Mouse (Mus musculus) lung, postnatal 0 days (tissue): ENCODE measurements around the gene Rd3l. TPM values are rescaled to one million over a fixed set of nuclear protein-coding genes. Genes with fewer than 3 reads are reported as not detected.
"Not testable (repeated sequence)": the region's sequence is repeated elsewhere in the genome, so short reads cannot be mapped to it uniquely, and the experiment has no call there.

Source experiments
- ATAC-seq: fragments of 200-750 bp; cut with Nextera tagmentation; 2 replicates; pipeline ENCODE4 v1.8.0; 2017; ENCODE audit warnings: moderate library complexity
- DNase-seq: peaks from one replicate; pipeline ENCODE4 v3.0.0-alpha.2; 2016; ENCODE audit warnings: low spot score
- H3K27ac ChIP-seq: fragments of 300-500 bp; sonication (generic); 2 replicates; pipeline ENCODE4 v1.5.1; 2014; ENCODE audit warnings: antibody characterized with exemption, mild to moderate bottlenecking, low read length, mixed read lengths
- H3K27me3 ChIP-seq: fragments of 300-500 bp; sonication (generic); replicated peaks from 2 replicates; pipeline ENCODE4 v1.6.1; 2014; ENCODE audit warnings: low read length, mixed read lengths; ENCODE audit not compliant: insufficient read depth
- H3K36me3 ChIP-seq: fragments of 300-500 bp; sonication (generic); 2 replicates; pipeline ENCODE4 v1.6.1; 2014; ENCODE audit warnings: low read length, mixed read lengths; ENCODE audit not compliant: insufficient read depth
- H3K4me1 ChIP-seq: fragments of 300-500 bp; sonication (generic); 2 replicates; pipeline ENCODE4 v1.6.1; 2014; ENCODE audit warnings: antibody characterized with exemption, low read depth, low read length, mixed read lengths; ENCODE audit not compliant: insufficient read depth
- H3K4me2 ChIP-seq: fragments of 300-500 bp; sonication (generic); replicated peaks from 2 replicates; pipeline ENCODE4 v1.6.1; 2014; ENCODE audit warnings: low read depth, mild to moderate bottlenecking, low read length, moderate library complexity, mixed read lengths
- H3K4me3 ChIP-seq: fragments of 300-500 bp; sonication (generic); 2 replicates; pipeline ENCODE4 v1.5.1; 2014; ENCODE audit warnings: low read depth, low read length
- H3K9ac ChIP-seq: fragments of 300-500 bp; sonication (generic); replicated peaks from 2 replicates; pipeline ENCODE4 v1.6.1; 2014; ENCODE audit warnings: low read depth, mild to moderate bottlenecking
- H3K9me3 ChIP-seq: fragments of 300-500 bp; sonication (generic); 2 replicates; pipeline ENCODE4 v1.6.1; 2016; ENCODE audit warnings: low read length, mixed read lengths
- CTCF ChIP-seq: IDR thresholded peaks from 2 replicates; pipeline ENCODE4 v1.5.1; 2016; ENCODE audit warnings: antibody characterized with exemption, mild to moderate bottlenecking
- EP300 ChIP-seq: IDR thresholded peaks from 2 replicates; pipeline ENCODE4 v1.6.1; 2016; ENCODE audit warnings: antibody characterized with exemption, mild to moderate bottlenecking, control low read depth
- WGBS: fragments of 180-500 bp; shearing (Covaris S2); extraction: QIAGEN DNeasy Blood & Tissue Kit; methylation state at CpG from one replicate; pipeline ENCODE4 v1.1.7; 2014; 5-methylcytosine and 5-hydroxymethylcytosine counted together
- polyA plus RNA-seq: library from polyadenylated mRNA; unstranded; fragments of >200 nt; fragmentation: Nextera tagmentation; extraction: Ambion mirVana; gene quantifications from 2 replicates; pipeline ENCODE4 v1.2.1, GENCODE M21; 2015

Rd3l gene
- polyA plus RNA-seq, 1 experiment from 2014 or later = not detected

GRCm38 (mm10) chr12:111956173-111956572 lies 24.9 kb downstream of the Rd3l start:
- WGBS = 82% methylated on average over 5 of the region's 5 CpGs
- DNase-seq = no peak
- no peak overlapping the region for H3K9ac ChIP-seq

DNA sequence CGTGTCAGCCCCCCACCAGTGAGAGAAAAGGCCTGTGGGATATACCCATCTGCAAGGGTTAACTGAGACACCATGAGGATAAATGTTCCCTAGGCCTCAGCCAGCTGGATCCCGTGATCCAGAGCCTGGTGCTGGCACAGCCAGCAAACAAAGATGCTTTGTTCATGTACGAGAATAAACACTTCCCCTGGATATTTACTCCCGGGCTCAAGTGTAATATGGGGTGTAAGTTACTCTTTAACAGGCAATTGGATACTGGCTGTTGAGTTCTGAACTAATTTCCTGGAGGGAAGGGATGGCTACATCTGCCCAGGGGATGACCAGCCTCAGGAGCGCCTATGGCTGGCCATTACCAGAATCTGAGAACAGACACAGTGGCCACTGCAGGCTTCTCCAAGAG lies 29.4 kb downstream of the Rd3l start:
- no peak for TF ChIP-seq EP300
- no peak for TF ChIP-seq CTCF
- Histone ChIP-seq H3K9me3 (no peaks in the 10 kb centered on the region), H3K4me1 (no peaks in the 10 kb centered on the region), H3K4me2 (no peak overlapping the region), H3K4me3 (no peak overlapping the region), H3K36me3 (no peaks in the 10 kb centered on the region), H3K9ac (no peak overlapping the region), H3K27me3 (no peaks in the 10 kb centered on the region), H3K27ac (no peak overlapping the region)
- WGBS = 21% methylated on average over 5 of the region's 5 CpGs
- DNase-seq = peak; percentile 51
- peak; percentile 29; the same call in 1 of the 2 replicates for ATAC-seq

More at GRCm38 (mm10) chr12:111956173-111956572, 24.9 kb downstream of the Rd3l start:
- H3K4me1 ChIP-seq = no peaks in the 10 kb centered on the region
- no peak for ATAC-seq
- no peaks in the 10 kb centered on the region for H3K9me3 ChIP-seq
- H3K4me3 ChIP-seq = no peak overlapping the region
- no peak overlapping the region for H3K27ac ChIP-seq
- H3K36me3 ChIP-seq = 0 out of 2 replicates have a peak, but pooled peaks cover 9% of the 10 kb centered on the region
- no peaks in the 10 kb centered on the region for H3K27me3 ChIP-seq
- no peak overlapping the region for H3K4me2 ChIP-seq
- no peak for TF ChIP-seq EP300
- no peak for TF ChIP-seq CTCF

GRCm38 (mm10) chr12:111950486-111950885 lies 30.6 kb downstream of the Rd3l start:
- Histone ChIP-seq H3K27me3 (no peaks in the 10 kb centered on the region), H3K4me2 (no peak overlapping the region), H3K9ac (no peak overlapping the region), H3K27ac (no peak overlapping the region), H3K4me3 (no peak overlapping the region), H3K36me3 (no peaks in the 10 kb centered on the region), H3K9me3 (no peaks in the 10 kb centered on the region), H3K4me1 (peaks cover 5% of the 10 kb centered on the region; the same call in 1 of the 2 replicates)
- WGBS = 36% methylated on average over 5 of the region's 5 CpGs
- DNase-seq (peak; percentile 44), ATAC-seq (no peak)
- no peak for TF ChIP-seq CTCF
- TF ChIP-seq EP300 = no peak

DNA sequence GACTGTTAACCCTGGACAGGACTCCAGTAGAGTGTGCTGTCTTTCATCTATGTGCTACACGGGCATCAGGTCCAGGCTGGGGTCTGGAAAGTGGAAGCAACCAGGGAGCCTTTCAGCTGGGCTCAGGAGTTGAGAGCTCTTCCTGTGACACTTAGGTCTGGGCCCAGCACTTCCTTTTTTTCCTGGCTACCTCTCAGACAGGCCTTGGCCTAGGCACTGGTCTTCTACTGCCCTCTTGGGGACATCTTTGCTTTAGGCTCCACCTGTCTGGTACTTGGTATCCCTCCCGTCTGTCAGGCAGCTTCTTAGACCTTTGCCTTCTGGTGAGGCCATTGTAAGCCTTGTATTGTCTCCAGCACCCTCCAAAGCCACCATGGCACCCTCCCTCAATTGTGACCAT lies 34.4 kb downstream of the Rd3l start:
- peaks cover 23% of the 10 kb centered on the region for H3K4me1 ChIP-seq
- peak; percentile 39 for ATAC-seq
- H3K27me3 ChIP-seq = no peaks in the 10 kb centered on the region
- no peak overlapping the region for H3K4me3 ChIP-seq
- peak; percentile 92 for DNase-seq
- TF ChIP-seq EP300 = no peak
- TF ChIP-seq CTCF = peak; percentile 89
- peak overlapping the region; percentile 80 for H3K27ac ChIP-seq
- H3K9me3 ChIP-seq = no peaks in the 10 kb centered on the region
- no peaks in the 10 kb centered on the region for H3K36me3 ChIP-seq
- H3K9ac ChIP-seq = no peak overlapping the region
- WGBS = 26% methylated on average over 2 of the region's 2 CpGs
- no peak overlapping the region for H3K4me2 ChIP-seq

- H3K27me3 ChIP-seq, H3K36me3 ChIP-seq, H3K4me2 ChIP-seq, H3K9ac ChIP-seq, H3K4me3 ChIP-seq, DNase-seq, H3K9me3 ChIP-seq: not testable (repeated sequence)
- peak overlapping the region; percentile 91 for H3K27ac ChIP-seq
- ATAC-seq = peak; percentile 61
- 36% methylated on average over 8 of the region's 15 CpGs for WGBS
- peaks cover 23% of the 10 kb centered on the region for H3K4me1 ChIP-seq
Observed at GRCm38 (mm10) chr12:111945765-111946655, 35.1 kb downstream of the Rd3l start.

DNA sequence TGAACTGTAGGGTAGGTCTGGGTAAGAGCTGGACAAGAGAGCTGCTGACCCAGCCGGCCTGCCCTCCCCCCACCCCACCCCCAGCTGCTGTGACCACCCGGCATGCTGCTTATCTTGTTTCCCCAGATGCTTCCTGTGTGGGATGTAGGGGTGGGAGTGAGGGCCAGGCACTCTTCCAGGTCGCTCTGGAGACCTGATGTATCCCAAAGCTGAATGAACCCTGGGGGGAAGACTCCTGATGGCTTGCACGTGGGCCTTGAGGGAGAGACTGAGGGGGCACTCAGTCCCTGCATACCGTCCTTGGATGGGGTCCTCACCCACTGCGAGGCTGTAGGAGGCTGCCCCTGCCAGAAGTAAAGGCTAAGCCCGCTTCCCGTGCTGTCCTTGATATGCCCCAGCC lies 36.0 kb downstream of the Rd3l start:
- DNase-seq (peak; percentile 71), ATAC-seq (peak; percentile 62)
- H3K9ac ChIP-seq = no peak overlapping the region
- no peak for TF ChIP-seq CTCF
- peak; percentile 92 for TF ChIP-seq EP300
- no peak overlapping the region for H3K4me2 ChIP-seq
- peaks cover 23% of the 10 kb centered on the region for H3K4me1 ChIP-seq
- no peaks in the 10 kb centered on the region for H3K9me3 ChIP-seq
- no peak overlapping the region for H3K4me3 ChIP-seq
- WGBS = 11% methylated on average over 8 of the region's 8 CpGs
- H3K27me3 ChIP-seq = no peaks in the 10 kb centered on the region
- peak overlapping the region; percentile 91 for H3K27ac ChIP-seq
- H3K36me3 ChIP-seq = no peaks in the 10 kb centered on the region

- H3K9me3 ChIP-seq, H3K4me2 ChIP-seq, H3K9ac ChIP-seq, H3K4me3 ChIP-seq, H3K36me3 ChIP-seq, H3K27me3 ChIP-seq, DNase-seq: not testable (repeated sequence)
- 49% methylated on average over 12 of the region's 20 CpGs for WGBS
- peak overlapping the region; percentile 91 for H3K27ac ChIP-seq
- H3K4me1 ChIP-seq = peaks cover 23% of the 10 kb centered on the region
- ATAC-seq = peak; percentile 58
Observed at GRCm38 (mm10) chr12:111944065-111944987, 36.8 kb downstream of the Rd3l start.
